Mouse (Mus musculus) liver, embryonic 14.5 days (tissue): ENCODE measurements at regions not wholly inside any gene's neighbourhood (a gene's known extent, or its start where the extent isn't known, plus 50 kb on each side); places are given as distances from the start of the nearest gene placed in this dataset.

Experiments used
- ATAC-seq: fragments of 200-750 bp; cut with Nextera tagmentation; 2 replicates; pipeline ENCODE4 v1.8.0; 2017; ENCODE audit warnings: moderate number of reproducible peaks, mild to moderate bottlenecking, moderate library complexity; ENCODE audit not compliant: insufficient read depth
- DNase-seq, 3 experiments: peaks; one replicate each; pipeline ENCODE4 v3.0.0-alpha.2; 2012 to 2013; ENCODE audit warnings: low read depth in 3 of 3, low spot score in 3 of 3
- H3K27ac ChIP-seq: fragments of 300-500 bp; sonication (generic); 2 replicates; pipeline ENCODE4 v1.5.1; 2014; ENCODE audit warnings: moderate library complexity, mild to moderate bottlenecking, control low read depth, inconsistent platforms
- H3K27me3 ChIP-seq: fragments of 300-500 bp; sonication (generic); 2 replicates; pipeline ENCODE4 v1.6.1; 2014; ENCODE audit warnings: mild to moderate bottlenecking, low read length, moderate library complexity; ENCODE audit not compliant: control insufficient read depth, insufficient read depth
- H3K36me3 ChIP-seq: fragments of 300-500 bp; sonication (generic); replicated peaks from 2 replicates; pipeline ENCODE4 v1.6.1; 2014; ENCODE audit warnings: low read depth; ENCODE audit not compliant: control insufficient read depth, insufficient read depth
- H3K4me1 ChIP-seq, 2 experiments: fragments of 200-500 bp in 1 of 2; fragments of 300-500 bp in 1 of 2; sonication (generic) in 1 of 2; replicated peaks; 2 replicates each; pipeline ENCODE4 v1.6.1; 2012 to 2014; ENCODE audit warnings: antibody characterized with exemption in 1 of 2, inconsistent platforms in 1 of 2, low read length in 1 of 2; ENCODE audit not compliant: control insufficient read depth in 2 of 2, insufficient read depth in 2 of 2
- H3K4me2 ChIP-seq: fragments of 300-500 bp; sonication (generic); 2 replicates; pipeline ENCODE4 v1.6.1; 2014; ENCODE audit warnings: low read depth, mild to moderate bottlenecking, control low read depth, moderate library complexity
- H3K4me3 ChIP-seq, 2 experiments: fragments of 200-500 bp in 1 of 2; fragments of 300-500 bp in 1 of 2; sonication (generic) in 1 of 2; 2 replicates each; pipeline ENCODE4 v1.5.1; 2012 to 2014; ENCODE audit warnings: low read depth in 2 of 2, low read length in 2 of 2, mild to moderate bottlenecking in 2 of 2, control low read depth in 1 of 2, inconsistent platforms in 1 of 2, moderate library complexity in 1 of 2; ENCODE audit not compliant: insufficient read depth in 1 of 2
- H3K9ac ChIP-seq: fragments of 300-500 bp; sonication (generic); replicated peaks from 2 replicates; pipeline ENCODE4 v1.6.1; 2014; ENCODE audit warnings: mild to moderate bottlenecking, control low read depth, moderate library complexity
- H3K9me3 ChIP-seq: fragments of 300-500 bp; sonication (generic); 2 replicates; pipeline ENCODE4 v1.6.1; 2016; ENCODE audit warnings: low read length, mixed read lengths; ENCODE audit not compliant: control insufficient read depth
- CTCF ChIP-seq: IDR thresholded peaks from 2 replicates; pipeline ENCODE4 v1.5.1; 2016; ENCODE audit warnings: antibody characterized with exemption, low read depth, control low read depth
- EP300 ChIP-seq: IDR thresholded peaks from 2 replicates; pipeline ENCODE4 v1.6.1; 2016; ENCODE audit warnings: antibody characterized with exemption, low read depth
- WGBS: fragments of 180-500 bp; shearing (Covaris S2); extraction: QIAGEN DNeasy Blood & Tissue Kit; methylation state at CpG from one replicate; pipeline ENCODE4 v1.1.7; 2014; ENCODE audit not compliant: insufficient replicate concordance; 5-methylcytosine and 5-hydroxymethylcytosine counted together

DNA sequence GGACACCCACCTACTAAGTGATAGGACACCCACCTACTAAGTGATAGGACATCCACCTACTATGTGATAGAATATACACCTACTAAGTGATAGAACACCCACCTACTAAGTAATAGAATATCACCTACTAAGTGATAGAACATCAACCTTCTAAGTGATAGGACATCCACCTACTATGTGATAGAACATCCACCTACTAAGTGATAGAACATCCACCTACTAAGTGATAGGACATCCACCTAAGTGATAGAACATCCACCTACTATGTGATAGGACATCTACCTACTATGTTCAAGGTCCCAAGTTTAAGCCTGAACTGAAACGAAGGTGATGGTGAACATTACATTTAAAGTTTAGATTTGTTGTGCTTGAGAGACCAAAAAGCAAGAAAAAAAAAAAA lies 863.8 kb downstream of the Zfp704 start:
- DNase-seq (no peak), ATAC-seq (no peak)
- H3K4me1 ChIP-seq, result peaks cover 14 to 21% of the 10 kb centered on the region in 2 experiments
- H3K27me3 ChIP-seq, result no peaks in the 10 kb centered on the region
- H3K36me3 ChIP-seq, result no peaks in the 10 kb centered on the region
- WGBS, result 62% methylated on average over 1 of the region's 1 CpGs
- no peak overlapping the region for H3K4me2 ChIP-seq
- no peak overlapping the region for H3K9ac ChIP-seq
- no peak overlapping the region for H3K4me3 ChIP-seq
- TF ChIP-seq EP300 (no peak), CTCF (no peak)
- H3K9me3 ChIP-seq, result no peaks in the 10 kb centered on the region
- H3K27ac ChIP-seq, result no peak overlapping the region

DNA sequence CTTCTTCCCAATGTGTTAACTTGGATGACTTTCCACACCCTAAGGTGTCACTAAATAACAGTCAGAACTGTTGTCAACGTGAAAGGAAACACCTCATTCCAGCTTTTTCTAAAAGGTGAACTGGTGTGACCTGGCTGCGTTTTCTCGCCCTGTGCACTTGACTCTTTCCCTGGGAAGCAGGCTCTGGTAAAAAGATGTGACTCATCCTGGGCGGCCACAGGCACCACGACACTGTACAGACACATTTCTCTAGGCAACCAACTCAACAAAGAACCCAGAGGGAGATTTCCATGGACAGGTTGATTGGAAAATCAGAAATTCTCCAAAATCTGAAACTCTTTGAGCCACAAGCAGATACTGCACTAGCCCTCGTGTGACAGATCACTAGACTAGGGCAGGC lies 865.0 kb downstream of the Zfp704 start:
- ATAC-seq, result no peak
- Histone ChIP-seq H3K27me3 (no peaks in the 10 kb centered on the region), H3K9me3 (no peaks in the 10 kb centered on the region), H3K27ac (no peak overlapping the region), H3K4me1 (peaks cover 14 to 19% of the 10 kb centered on the region in 2 experiments), H3K9ac (no peak overlapping the region), H3K4me2 (no peak overlapping the region), H3K4me3 (no peak overlapping the region), H3K36me3 (no peaks in the 10 kb centered on the region)
- WGBS, result 54% methylated on average over 6 of the region's 6 CpGs
- TF ChIP-seq CTCF, result no peak
- no peak for TF ChIP-seq EP300
- no peak for DNase-seq

DNA sequence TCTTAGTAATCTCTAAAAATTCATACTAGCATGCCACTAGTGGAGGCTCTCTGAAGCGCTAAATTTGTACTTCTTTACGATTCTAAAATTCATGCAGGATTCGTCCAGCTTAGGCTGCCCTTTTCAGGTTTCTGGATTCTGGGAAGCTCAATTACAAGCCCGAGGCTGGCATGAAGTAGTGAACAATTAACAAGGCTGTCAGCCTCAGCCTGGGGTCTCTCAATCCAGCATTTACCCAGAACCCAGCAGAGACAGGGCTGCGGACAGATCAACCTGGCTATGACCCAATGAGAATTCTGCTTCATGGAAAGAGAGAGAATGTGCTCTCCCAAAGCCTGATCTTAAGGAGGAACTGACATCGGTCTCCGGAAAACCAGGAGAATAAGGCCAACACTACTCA lies 866.2 kb downstream of the Zfp704 start:
- Histone ChIP-seq H3K9me3 (no peaks in the 10 kb centered on the region), H3K27ac (no peak overlapping the region), H3K4me3 (no peak overlapping the region), H3K4me2 (no peak overlapping the region), H3K4me1 (peaks cover 14 to 17% of the 10 kb centered on the region in 2 experiments), H3K9ac (no peak overlapping the region), H3K36me3 (no peaks in the 10 kb centered on the region), H3K27me3 (no peaks in the 10 kb centered on the region)
- ATAC-seq, result no peak
- no peak for DNase-seq
- no peak for TF ChIP-seq EP300
- TF ChIP-seq CTCF, result no peak
- 74% methylated on average over 7 of the region's 7 CpGs for WGBS

DNA sequence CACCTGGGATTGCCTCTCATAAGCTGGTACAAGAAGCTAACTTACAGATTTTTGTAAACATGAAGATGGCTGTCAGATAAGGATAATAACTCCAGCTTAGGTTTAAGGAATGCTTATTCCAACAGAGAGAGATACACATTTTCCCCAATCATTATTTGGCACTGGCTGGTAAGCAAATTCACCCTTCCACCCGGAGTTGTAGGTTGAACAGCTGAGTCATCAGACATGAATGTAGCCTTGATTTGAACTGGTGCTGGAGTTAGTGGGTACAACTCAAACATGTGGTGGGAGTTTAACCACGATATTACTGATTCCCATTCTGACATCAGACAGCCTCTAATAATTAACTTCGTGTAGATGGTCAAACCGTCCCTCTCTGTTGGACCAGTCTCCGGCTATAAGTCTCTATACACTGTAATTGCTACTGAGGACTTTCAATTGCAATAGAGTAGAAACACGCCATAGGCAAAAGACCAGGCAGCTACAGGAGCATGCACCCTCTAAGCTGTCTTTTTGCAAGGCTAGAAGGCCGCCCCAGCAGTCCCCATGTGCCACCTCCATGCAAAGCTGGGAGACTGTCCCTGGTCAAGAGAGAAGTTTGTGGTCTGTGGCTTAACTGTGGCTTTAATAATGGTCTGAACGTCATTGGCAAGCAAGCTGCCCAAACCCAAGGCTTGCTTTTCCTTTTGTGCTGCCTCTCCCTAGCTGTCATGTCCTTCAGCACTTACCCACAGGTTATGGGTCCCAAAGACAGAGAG lies 868.4 kb downstream of the Zfp704 start:
- TF ChIP-seq EP300 (no peak), CTCF (no peak)
- Histone ChIP-seq H3K4me3 (no peak overlapping the region), H3K36me3 (no peaks in the 10 kb centered on the region), H3K9me3 (no peaks in the 10 kb centered on the region), H3K4me2 (no peak overlapping the region), H3K9ac (no peak overlapping the region), H3K27me3 (no peaks in the 10 kb centered on the region; the same call in 1 of the 2 replicates), H3K4me1 (peaks cover 0 to 2% of the 10 kb centered on the region in 2 experiments; a peak in 1 of 4 replicates), H3K27ac (no peak overlapping the region)
- 43% methylated on average over 8 of the region's 8 CpGs for WGBS
- ATAC-seq, result no peak
- DNase-seq, result no peak

DNA sequence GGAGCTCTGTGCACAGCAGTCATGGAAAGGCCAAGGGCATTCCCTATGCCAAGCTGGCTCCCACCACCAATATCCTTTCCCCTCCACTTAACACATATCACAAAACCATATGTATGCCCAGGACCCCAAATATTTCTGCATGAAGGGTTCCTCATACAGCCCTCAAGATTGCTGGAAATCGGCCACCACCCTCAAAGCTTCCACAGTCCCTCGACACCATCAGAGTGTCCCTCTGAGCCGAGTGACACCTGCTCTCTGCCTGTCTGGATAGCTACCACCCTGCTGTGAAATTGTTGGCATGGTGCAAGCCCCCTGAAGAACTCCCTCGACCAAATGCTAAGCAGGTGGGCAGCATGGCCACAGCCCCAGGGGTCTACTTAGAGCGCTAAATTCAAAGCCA lies 869.2 kb downstream of the Zfp704 start:
- Histone ChIP-seq H3K27me3 (no peaks in the 10 kb centered on the region; the same call in 1 of the 2 replicates), H3K27ac (no peak overlapping the region), H3K4me1 (no peaks in the 10 kb centered on the region), H3K9me3 (no peaks in the 10 kb centered on the region), H3K9ac (no peak overlapping the region), H3K4me2 (no peak overlapping the region), H3K4me3 (no peak overlapping the region), H3K36me3 (no peaks in the 10 kb centered on the region)
- TF ChIP-seq EP300, result no peak
- TF ChIP-seq CTCF, result no peak
- no peak for ATAC-seq
- 57% methylated on average over 5 of the region's 5 CpGs for WGBS
- DNase-seq, result no peak
